Mouse (Mus musculus) myocyte (in vitro differentiated cells): Measurements from ENCODE around the gene Cela1.

Experiments
- MYOD1 ChIP-seq, 3 experiments: IDR thresholded peaks; one replicate each; pipeline ENCODE4 v1.6.1; 2011; ENCODE audit warnings: control low read depth in 2 of 3, low read depth in 2 of 3, mild to moderate bottlenecking in 2 of 3, moderate library complexity in 1 of 3; ENCODE audit not compliant: insufficient read length in 2 of 3, control insufficient read depth in 1 of 3
- POLR2A ChIP-seq: IDR thresholded peaks from one replicate; pipeline ENCODE4 v1.6.1; 2011; ENCODE audit warnings: low read depth, mild to moderate bottlenecking, control low read depth, moderate library complexity; ENCODE audit not compliant: insufficient read length
- USF1 ChIP-seq: IDR thresholded peaks from one replicate; pipeline ENCODE4 v1.6.1; 2011; ENCODE audit warnings: low read depth, mild to moderate bottlenecking, control low read depth, moderate library complexity

GRCm38 (mm10) chr15:100703913-100704312 lies 16.2 kb upstream of the Cela1 start:
- TF ChIP-seq POLR2A (no peak), USF1 (no peak), MYOD1 (IDR thresholded peaks at IDR 0.05; ENCODE audit: control insufficient read depth in 1 of 3, insufficient read length in 2 of 3, low read depth in 2 of 3) (no peak)
